Mouse (Mus musculus) MEL (cell line): ENCODE measurements around the gene Gp6. TPM values are rescaled to one million over a fixed set of nuclear protein-coding genes. Genes with fewer than 3 reads are reported as not detected.

ENCODE experiments used
- DNase-seq: peaks from one replicate; pipeline ENCODE4 v3.0.0; 2011; ENCODE audit warnings: low read depth, low spot score
- H3K27ac ChIP-seq: 2 replicates; pipeline ENCODE4 v1.5.1; 2012; ENCODE audit warnings: low read depth, mild to moderate bottlenecking, control low read depth, low read length, moderate library complexity; ENCODE audit not compliant: control insufficient read depth
- H3K27me3 ChIP-seq, 2 experiments: fragments of 150-350 bp in 1 of 2; sonication (generic) in 1 of 2; 2 replicates each; pipeline ENCODE4 v1.6.1; 2012; ENCODE audit warnings: low read length in 2 of 2, mild to moderate bottlenecking in 2 of 2, improper control_type of control experiment in 1 of 2, moderate library complexity in 1 of 2; ENCODE audit not compliant: insufficient read depth in 2 of 2, control insufficient read depth in 1 of 2
- H3K36me3 ChIP-seq, 2 experiments: 2 replicates each; pipeline ENCODE4 v1.6.1; 2012 to 2014; ENCODE audit warnings: low read length in 2 of 2, improper control_type of control experiment in 1 of 2, inconsistent platforms in 1 of 2, mild to moderate bottlenecking in 1 of 2; ENCODE audit not compliant: insufficient read depth in 2 of 2, control insufficient read depth in 1 of 2
- H3K4me1 ChIP-seq, 2 experiments: fragments of 150-350 bp in 1 of 2; sonication (generic) in 1 of 2; 2 replicates each; pipeline ENCODE4 v1.6.1; 2012; ENCODE audit warnings: low read length in 2 of 2, improper control_type of control experiment in 1 of 2, mild to moderate bottlenecking in 1 of 2; ENCODE audit not compliant: insufficient read depth in 2 of 2, control insufficient read depth in 1 of 2
- H3K4me3 ChIP-seq, 2 experiments: fragments of 150-350 bp in 1 of 2; sonication (generic) in 1 of 2; 2 replicates each; pipeline ENCODE4 v1.5.1; 2012; ENCODE audit warnings: low read depth in 2 of 2, low read length in 2 of 2, mild to moderate bottlenecking in 2 of 2, moderate library complexity in 2 of 2, control low read depth in 1 of 2, improper control_type of control experiment in 1 of 2; ENCODE audit not compliant: control insufficient read depth in 1 of 2, insufficient read depth in 1 of 2
- H3K79me2 ChIP-seq: 2 replicates; pipeline ENCODE4 v1.6.1; 2012; ENCODE audit warnings: mild to moderate bottlenecking, low read length, moderate library complexity; ENCODE audit not compliant: control insufficient read depth, poor library complexity, insufficient read depth
- H3K9ac ChIP-seq: 2 replicates; pipeline ENCODE4 v1.6.1; 2012; ENCODE audit warnings: low read depth, mild to moderate bottlenecking, control low read depth, low read length, moderate library complexity; ENCODE audit not compliant: control insufficient read depth, poor library complexity, severe bottlenecking
- H3K9me3 ChIP-seq: fragments of 150-350 bp; sonication (generic); replicated peaks from 2 replicates; pipeline ENCODE4 v1.6.1; 2012; ENCODE audit warnings: mild to moderate bottlenecking, low read length, improper control_type of control experiment, moderate library complexity; ENCODE audit not compliant: insufficient read depth
- CHD2 ChIP-seq: IDR thresholded peaks from 2 replicates; pipeline ENCODE4 v1.6.1; 2011; ENCODE audit warnings: low read length, improper control_type of control experiment
- CTCF ChIP-seq, 3 experiments: IDR thresholded peaks in 2 of 3; conservative IDR thresholded peaks in 1 of 3; 2 replicates each; pipeline ENCODE4 v1.5.1; 2011 to 2012; ENCODE audit warnings: low read length in 3 of 3, low read depth in 2 of 3, mild to moderate bottlenecking in 2 of 3, improper control_type of control experiment in 1 of 3, inconsistent platforms in 1 of 3, mixed read lengths in 1 of 3, moderate library complexity in 1 of 3; ENCODE audit not compliant: control insufficient read depth in 1 of 3, insufficient read depth in 1 of 3, poor library complexity in 1 of 3, severe bottlenecking in 1 of 3
- MAZ ChIP-seq: IDR thresholded peaks from 2 replicates; pipeline ENCODE4 v1.6.1; 2012; ENCODE audit warnings: low read depth, mild to moderate bottlenecking, inconsistent platforms, low read length, improper control_type of control experiment
- POLR2A ChIP-seq, 2 experiments: IDR thresholded peaks; 2 replicates each; pipeline ENCODE4 v1.6.1; 2011 to 2012; ENCODE audit warnings: low read length in 2 of 2, mild to moderate bottlenecking in 2 of 2, control low read depth in 1 of 2, improper control_type of control experiment in 1 of 2, low read depth in 1 of 2, moderate library complexity in 1 of 2; ENCODE audit not compliant: control insufficient read depth in 1 of 2, insufficient read depth in 1 of 2, poor library complexity in 1 of 2
- RAD21 ChIP-seq: IDR thresholded peaks from 2 replicates; pipeline ENCODE4 v1.6.1; 2011; ENCODE audit warnings: mild to moderate bottlenecking, low read depth, low read length, improper control_type of control experiment
- TBP ChIP-seq: IDR thresholded peaks from 2 replicates; pipeline ENCODE4 v1.8.0; 2011; ENCODE audit warnings: low read depth, low read length, improper control_type of control experiment
- UBTF ChIP-seq: IDR thresholded peaks from 2 replicates; pipeline ENCODE4 v1.6.1; 2012; ENCODE audit warnings: low read depth, mild to moderate bottlenecking, inconsistent platforms, low read length, improper control_type of control experiment, moderate library complexity, borderline replicate concordance; ENCODE audit not compliant: insufficient read depth
- USF1 ChIP-seq: IDR thresholded peaks from 2 replicates; pipeline ENCODE4 v1.6.1; 2014; ENCODE audit warnings: low read depth, mild to moderate bottlenecking, inconsistent platforms, low read length, improper control_type of control experiment, moderate library complexity
- ZMIZ1 ChIP-seq: IDR thresholded peaks from 2 replicates; pipeline ENCODE4 v1.6.1; 2012; ENCODE audit warnings: low read depth, mild to moderate bottlenecking, inconsistent platforms, low read length, improper control_type of control experiment, moderate library complexity
- polyA plus RNA-seq, 2 experiments: library from polyadenylated mRNA; stranded (reverse) in 1 of 2; unstranded in 1 of 2; fragments of >175 nt in 1 of 2; fragments of >200 nt in 1 of 2; gene quantifications; 2 replicates each; pipeline versions ENCODE4 v1.2.1 to v1.2.4; 2012; ENCODE audit warnings: low replicate concordance in 2 of 2, low read depth in 1 of 2; ENCODE audit not compliant: insufficient read length in 2 of 2, insufficient read depth in 1 of 2, missing spikeins in 1 of 2
- total RNA-seq: library from RNA; depleted of rRNA; stranded (reverse); fragments of 300-350 nt; gene quantifications from 2 replicates; pipeline ENCODE4 v1.2.3, GENCODE M21; 2012; rRNA removed

Gp6 gene
- total and polyA plus RNA-seq, 3 experiments: not detected

DNA sequence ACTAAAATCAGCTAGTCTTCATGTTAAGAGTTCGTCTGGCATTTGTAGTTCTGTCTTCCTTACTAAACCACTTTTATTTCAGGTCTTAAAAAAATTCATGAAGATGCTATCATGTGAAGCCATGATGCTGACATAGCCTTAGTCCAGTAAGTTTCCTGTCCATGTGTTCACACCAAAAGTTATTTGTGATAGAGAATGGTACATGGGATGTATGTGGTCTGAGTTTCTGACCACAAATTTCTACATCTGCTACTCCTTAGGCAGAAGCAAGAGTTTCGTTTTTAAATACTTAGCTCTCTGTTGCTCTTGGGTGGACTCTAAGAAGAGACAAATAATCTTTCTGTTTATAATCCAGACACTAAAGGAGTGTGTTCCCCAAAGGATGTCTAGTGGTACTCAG is 74.2 kb downstream of the Gp6 start:
- no peaks in the 10 kb centered on the region for H3K9me3 ChIP-seq
- H3K9ac ChIP-seq: no peak overlapping the region
- no peak overlapping the region for H3K4me3 ChIP-seq
- H3K4me1 ChIP-seq: no peaks in the 10 kb centered on the region
- no peaks in the 10 kb centered on the region for H3K79me2 ChIP-seq
- TF ChIP-seq MAZ: no peak
- TF ChIP-seq ZMIZ1: no peak
- TF ChIP-seq UBTF: no peak
- TF ChIP-seq TBP: no peak
- no peak for TF ChIP-seq USF1
- TF ChIP-seq RAD21: no peak
- no peak for TF ChIP-seq POLR2A (IDR thresholded peaks at IDR 0.05; ENCODE audit: control insufficient read depth in 1 of 2, insufficient read depth in 1 of 2, low read depth in 1 of 2, low read length in 2 of 2, poor library complexity in 1 of 2)
- TF ChIP-seq CHD2: no peak
- TF ChIP-seq CTCF (IDR thresholded peaks at IDR 0.05 in 2 of 3, conservative IDR thresholded peaks at IDR 0.05 in 1 of 3; ENCODE audit: control insufficient read depth in 1 of 3, insufficient read depth in 1 of 3, low read depth in 2 of 3, low read length in 3 of 3, poor library complexity in 1 of 3, severe bottlenecking in 1 of 3): no peak
- H3K36me3 ChIP-seq: no peaks in the 10 kb centered on the region
- no peak for DNase-seq
- no peaks in the 10 kb centered on the region for H3K27me3 ChIP-seq
- H3K27ac ChIP-seq: no peak overlapping the region

Other genes starting within 250 kb of the Gp6 start
- gene Leng9, start 247.4 kb downstream of the Gp6 start, total RNA-seq: 1.0 and 1.5 TPM in 2 replicates
- gene Leng9, start 247.4 kb downstream of the Gp6 start, polyA plus RNA-seq: 1 to 10 TPM in 1 of 2 experiments, not detected in 1; 1.7 TPM
- not detected in 2 replicates for gene Cdc42ep5, start 232.9 kb downstream of the Gp6 start, total RNA-seq
- gene Cdc42ep5, start 232.9 kb downstream of the Gp6 start, polyA plus RNA-seq: under 1 TPM in 1 of 2 experiments, not detected in 1; 0.24 TPM
- not detected in 2 replicates for gene Lilra5, start 160.0 kb downstream of the Gp6 start, total RNA-seq
- not detected for gene Lilra5, start 160.0 kb downstream of the Gp6 start, polyA plus RNA-seq
- gene Ncr1, start 60.0 kb downstream of the Gp6 start, total RNA-seq: not detected in 2 replicates
- not detected for gene Ncr1, start 60.0 kb downstream of the Gp6 start, polyA plus RNA-seq
- 33.1 and 46.4 TPM in 2 replicates for gene Rdh13, start 47.9 kb upstream of the Gp6 start, total RNA-seq
- gene Rdh13, start 47.9 kb upstream of the Gp6 start, polyA plus RNA-seq: 10 to 100 TPM in 1 of 2 experiments, not detected in 1; 24.0 TPM
- 0.19 TPM in 1 of 2 replicates, not detected in the other for gene Eps8l1, start 62.9 kb upstream of the Gp6 start, total RNA-seq
- gene Eps8l1, start 62.9 kb upstream of the Gp6 start, polyA plus RNA-seq: under 1 TPM in 1 of 2 experiments, not detected in 1; 0.01 TPM
- gene Ppp1r12c, start 103.9 kb upstream of the Gp6 start, total RNA-seq: 51.4 and 64.2 TPM in 2 replicates
- gene Ppp1r12c, start 103.9 kb upstream of the Gp6 start, polyA plus RNA-seq: 100 to 1,000 TPM in 1 of 2 experiments, not detected in 1; 153 TPM
- gene Tnnt1, start 118.6 kb upstream of the Gp6 start, total RNA-seq: 5.0 and 5.4 TPM in 2 replicates
- gene Tnnt1, start 118.6 kb upstream of the Gp6 start, polyA plus RNA-seq: 10 to 100 TPM in 1 of 2 experiments, not detected in 1; 16.4 TPM
- 281 and 353 TPM in 2 replicates for gene Tnni3, start 126.5 kb upstream of the Gp6 start, total RNA-seq
- 100 to 1,000 TPM in 1 of 2 experiments, not detected in 1; 328 TPM for gene Tnni3, start 126.5 kb upstream of the Gp6 start, polyA plus RNA-seq
- 0.69 and 0.73 TPM in 2 replicates for gene Dnaaf3, start 134.7 kb upstream of the Gp6 start, total RNA-seq
- 1 to 10 TPM in 1 of 2 experiments, not detected in 1; 2.9 TPM for gene Dnaaf3, start 134.7 kb upstream of the Gp6 start, polyA plus RNA-seq
- not detected in 2 replicates for gene Syt5, start 149.8 kb upstream of the Gp6 start, total RNA-seq
- not detected for gene Syt5, start 149.8 kb upstream of the Gp6 start, polyA plus RNA-seq
- gene Ptprh, start 206.3 kb upstream of the Gp6 start, total RNA-seq: not detected in 2 replicates
- not detected for gene Ptprh, start 206.3 kb upstream of the Gp6 start, polyA plus RNA-seq
- gene Tmem86b, start 233.7 kb upstream of the Gp6 start, total RNA-seq: 9.4 and 10.2 TPM in 2 replicates
- 10 to 100 TPM in 1 of 2 experiments, not detected in 1; 31.6 TPM for gene Tmem86b, start 233.7 kb upstream of the Gp6 start, polyA plus RNA-seq